Mouse (Mus musculus) testis, adult 2 months (tissue): ENCODE measurements at regions not wholly inside any gene's neighbourhood (a gene's known extent, or its start where the extent isn't known, plus 50 kb on each side); places are given as distances from the start of the nearest gene placed in this dataset.

Source experiments
- CTCF ChIP-seq: fragments of 200-500 bp; IDR thresholded peaks from 2 replicates; pipeline ENCODE4 v1.5.1; 2012; ENCODE audit warnings: low read depth, mild to moderate bottlenecking, inconsistent platforms, low read length, moderate library complexity; ENCODE audit not compliant: control insufficient read depth, insufficient read depth, insufficient replicate concordance
- POLR2A ChIP-seq: fragments of 200-500 bp; IDR thresholded peaks from 2 replicates; pipeline ENCODE4 v1.6.1; 2012; ENCODE audit warnings: low read depth, mild to moderate bottlenecking, inconsistent platforms, low read length, moderate library complexity; ENCODE audit not compliant: control insufficient read depth

GRCm38 (mm10) chr2:92787925-92788410 lies 126.9 kb upstream of the Syt13 start:
- TF ChIP-seq POLR2A, result no peak
- TF ChIP-seq CTCF, result no peak
